Mouse (Mus musculus): ENCODE measurements around the gene Tbc1d21. TPM values are rescaled to one million over a fixed set of nuclear protein-coding genes. Genes with fewer than 3 reads are reported as not detected.

Tbc1d21 gene
- polyA plus RNA-seq, 2 experiments, result not detected

- 0 out of 2 replicates have a peak, but pooled peaks have one; percentile 26 for TF ChIP-seq POLR2A (IDR thresholded peaks at IDR 0.05; ENCODE audit: borderline replicate concordance, extremely low read depth, insufficient read depth, insufficient read length)
- peak; percentile 35; the same call in 1 of the 2 replicates for ATAC-seq (ENCODE audit: low FRiP score, low read depth)
- Histone ChIP-seq H3K9me3 (ENCODE audit: control insufficient read depth, low read length) (no peaks in the 10 kb centered on the region), H3K27ac (replicated peaks; ENCODE audit: low read depth, low read length) (peak overlapping the region; percentile 91), H3K36me3 (ENCODE audit: control insufficient read depth, insufficient read depth, low read length) (0 out of 2 replicates have a peak, but pooled peaks cover 5% of the 10 kb centered on the region), H3K27me3 (ENCODE audit: control insufficient read depth, insufficient read depth, low read length) (no peaks in the 10 kb centered on the region), H3K4me3 (replicated peaks; ENCODE audit: low read length) (peak overlapping the region; percentile 60), H3K4me1 (ENCODE audit: control insufficient read depth, insufficient read depth, low read length) (peaks cover 87% of the 10 kb centered on the region), H3K9ac (ENCODE audit: low read depth, low read length, severe bottlenecking) (peak overlapping the region; percentile 76), H3K4me2 (replicated peaks; ENCODE audit: low read depth, low read length, severe bottlenecking) (peak overlapping the region; percentile 94)
- WGBS, result 2% methylated on average over 57 of the region's 72 CpGs
- no peak for DNase-seq (ENCODE audit: low spot score)
Observed at GRCm38 (mm10) chr9:58312196-58312943, 57.9 kb downstream of the Tbc1d21 start.

GRCm38 (mm10) chr9:58311191-58311910 lies 58.9 kb downstream of the Tbc1d21 start:
- DNase-seq (ENCODE audit: low spot score), result no peak
- peak overlapping the region; percentile 91 for H3K27ac ChIP-seq (replicated peaks; ENCODE audit: low read depth, low read length)
- no peaks in the 10 kb centered on the region for H3K27me3 ChIP-seq (ENCODE audit: control insufficient read depth, insufficient read depth, low read length)
- H3K4me1 ChIP-seq (ENCODE audit: control insufficient read depth, insufficient read depth, low read length), result peaks cover 82% of the 10 kb centered on the region
- WGBS, result 55% methylated on average over 33 of the region's 33 CpGs
- no peak for TF ChIP-seq POLR2A (IDR thresholded peaks at IDR 0.05; ENCODE audit: borderline replicate concordance, extremely low read depth, insufficient read depth, insufficient read length)
- peak overlapping the region; percentile 76 for H3K9ac ChIP-seq (ENCODE audit: low read depth, low read length, severe bottlenecking)
- H3K36me3 ChIP-seq (ENCODE audit: control insufficient read depth, insufficient read depth, low read length), result 0 out of 2 replicates have a peak, but pooled peaks cover 5% of the 10 kb centered on the region
- H3K9me3 ChIP-seq (ENCODE audit: control insufficient read depth, low read length), result no peaks in the 10 kb centered on the region
- ATAC-seq (ENCODE audit: low FRiP score, low read depth), result no peak
- peak overlapping the region; percentile 60 for H3K4me3 ChIP-seq (replicated peaks; ENCODE audit: low read length)
- H3K4me2 ChIP-seq (replicated peaks; ENCODE audit: low read depth, low read length, severe bottlenecking), result peak overlapping the region; percentile 94

DNA sequence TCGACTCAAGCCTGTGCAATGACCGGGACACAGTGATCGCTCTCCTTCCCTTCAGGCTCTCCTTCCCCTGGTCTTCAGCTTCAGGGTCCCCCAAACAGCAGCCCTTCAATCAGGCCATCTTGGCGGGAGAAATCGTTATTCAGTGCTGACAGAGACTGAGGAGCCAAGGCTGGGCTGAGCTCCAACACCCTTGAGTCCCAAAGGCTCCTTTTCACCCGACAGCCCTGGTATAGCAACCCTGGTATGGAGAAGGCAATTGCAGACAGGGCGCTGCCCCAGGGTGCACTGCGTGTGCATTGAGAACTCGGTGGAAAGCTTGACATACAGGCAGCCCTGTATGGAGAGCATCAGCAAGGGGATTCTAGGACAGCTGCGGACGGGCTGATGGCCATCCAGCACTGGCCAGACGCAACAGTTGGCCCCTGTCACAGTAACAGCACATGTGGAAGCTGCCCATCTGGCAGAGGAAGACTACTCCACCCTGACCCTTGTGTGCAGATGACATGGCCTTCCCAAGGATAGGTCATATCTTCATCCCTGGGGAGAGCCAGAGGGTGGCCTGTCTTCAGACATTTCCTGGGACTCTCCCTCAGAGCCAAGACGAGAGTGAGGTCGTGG lies 60.1 kb downstream of the Tbc1d21 start:
- Histone ChIP-seq H3K36me3 (ENCODE audit: control insufficient read depth, insufficient read depth, low read length) (peaks cover 7% of the 10 kb centered on the region), H3K27ac (replicated peaks; ENCODE audit: low read depth, low read length) (no peak overlapping the region), H3K4me3 (replicated peaks; ENCODE audit: low read length) (peak overlapping the region; percentile 16), H3K9ac (ENCODE audit: low read depth, low read length, severe bottlenecking) (peak overlapping the region; percentile 21; the same call in 1 of the 2 replicates), H3K4me2 (replicated peaks; ENCODE audit: low read depth, low read length, severe bottlenecking) (peak overlapping the region; percentile 94), H3K4me1 (ENCODE audit: control insufficient read depth, insufficient read depth, low read length) (peaks cover 82% of the 10 kb centered on the region), H3K9me3 (ENCODE audit: control insufficient read depth, low read length) (no peaks in the 10 kb centered on the region), H3K27me3 (ENCODE audit: control insufficient read depth, insufficient read depth, low read length) (no peaks in the 10 kb centered on the region)
- no peak for DNase-seq (ENCODE audit: low spot score)
- no peak for ATAC-seq (ENCODE audit: low FRiP score, low read depth)
- WGBS, result 71% methylated on average over 14 of the region's 14 CpGs
- no peak for TF ChIP-seq POLR2A (IDR thresholded peaks at IDR 0.05; ENCODE audit: borderline replicate concordance, extremely low read depth, insufficient read depth, insufficient read length)

Other genes with a start within 250 kb of the Tbc1d21 start
- gene Islr, start 166.1 kb downstream of the Tbc1d21 start, polyA plus RNA-seq (2012; rRNA removed), result 493 and 711 TPM in 2 replicates
- 143 and 153 TPM in 2 replicates for gene Islr, start 166.1 kb downstream of the Tbc1d21 start, polyA plus RNA-seq (2014; fragmentation: Nextera tagmentation; extraction: Ambion mirVana)
- 12.2 and 24.8 TPM in 2 replicates for gene Islr2, start 166.1 kb downstream of the Tbc1d21 start, polyA plus RNA-seq (2012; rRNA removed)
- 1.7 and 2.7 TPM in 2 replicates for gene Islr2, start 166.1 kb downstream of the Tbc1d21 start, polyA plus RNA-seq (2014; fragmentation: Nextera tagmentation; extraction: Ambion mirVana)
- 22.4 and 24.8 TPM in 2 replicates for gene Pml, start 120.7 kb downstream of the Tbc1d21 start, polyA plus RNA-seq (2012; rRNA removed)
- gene Pml, start 120.7 kb downstream of the Tbc1d21 start, polyA plus RNA-seq (2014; fragmentation: Nextera tagmentation; extraction: Ambion mirVana), result 15.4 and 18.4 TPM in 2 replicates
- gene Stoml1, start 117.3 kb downstream of the Tbc1d21 start, polyA plus RNA-seq (2012; rRNA removed), result 47.2 and 57.5 TPM in 2 replicates
- 28.7 and 30.4 TPM in 2 replicates for gene Stoml1, start 117.3 kb downstream of the Tbc1d21 start, polyA plus RNA-seq (2014; fragmentation: Nextera tagmentation; extraction: Ambion mirVana)
- gene Loxl1, start 57.3 kb downstream of the Tbc1d21 start, polyA plus RNA-seq (2012; rRNA removed), result 86.6 and 125 TPM in 2 replicates
- gene Loxl1, start 57.3 kb downstream of the Tbc1d21 start, polyA plus RNA-seq (2014; fragmentation: Nextera tagmentation; extraction: Ambion mirVana), result 80.7 and 88.4 TPM in 2 replicates
- 23.9 and 28.1 TPM in 2 replicates for gene Insyn1, start 118.1 kb upstream of the Tbc1d21 start, polyA plus RNA-seq (2012; rRNA removed)
- 6.5 and 8.2 TPM in 2 replicates for gene Insyn1, start 118.1 kb upstream of the Tbc1d21 start, polyA plus RNA-seq (2014; fragmentation: Nextera tagmentation; extraction: Ambion mirVana)
- gene Cd276, start 185.0 kb upstream of the Tbc1d21 start, polyA plus RNA-seq (2012; rRNA removed), result 64.8 and 89.2 TPM in 2 replicates
- gene Cd276, start 185.0 kb upstream of the Tbc1d21 start, polyA plus RNA-seq (2014; fragmentation: Nextera tagmentation; extraction: Ambion mirVana), result 64.9 and 74.9 TPM in 2 replicates
- gene Nptn, start 211.8 kb upstream of the Tbc1d21 start, polyA plus RNA-seq (2012; rRNA removed), result 335 and 379 TPM in 2 replicates
- 121 and 135 TPM in 2 replicates for gene Nptn, start 211.8 kb upstream of the Tbc1d21 start, polyA plus RNA-seq (2014; fragmentation: Nextera tagmentation; extraction: Ambion mirVana)